Mouse (Mus musculus) gastrocnemius, postnatal 4 days (tissue): ENCODE results near the gene Egfr. TPM values are rescaled to one million over a fixed set of nuclear protein-coding genes. Genes with fewer than 3 reads are reported as not detected.

Experiments used
- DNase-seq, 2 experiments: peaks; one replicate each; pipeline ENCODE4 v3.0.0; 2021 to 2022; ENCODE audit warnings: low spot score in 2 of 2, mixed read lengths in 2 of 2
- total RNA-seq, 2 experiments: library from RNA; stranded (reverse); gene quantifications; 2 replicates each; pipeline ENCODE4 v1.2.3; 2021

Egfr gene
- total RNA-seq, 2 experiments from 2014 or later: 32.9 to 40.1 TPM

- peak; percentile 79 to 92 for DNase-seq
These were observed 199.2 kb downstream of the Egfr start, which contains the start of gene Fbxo48 for GRCm38 (mm10) chr11:16950976-16951760. Gene Fbxo48 (plus strand): TSS chr11:16951375.

GRCm38 (mm10) chr11:16951761-16952010, 199.7 kb downstream of the Egfr start:
- no peak for DNase-seq

GRCm38 (mm10) chr11:16956115-16956862, 204.3 kb downstream of the Egfr start:
- DNase-seq: no peak

GRCm38 (mm10) chr11:16957030-16957429, 205.0 kb downstream of the Egfr start:
- DNase-seq: no peak

GRCm38 (mm10) chr11:16958520-16958919, 206.5 kb downstream of the Egfr start:
- no peak for DNase-seq

Other genes with a start within 250 kb of the Egfr start
- gene Sec61g, start 243.7 kb upstream of the Egfr start, total RNA-seq: 1 to 10 TPM; 6.7 to 8.3 TPM
- gene Fbxo48, start 199.2 kb downstream of the Egfr start, total RNA-seq: 1 to 10 TPM; 2.2 to 2.5 TPM